Mouse (Mus musculus) right cerebral cortex, postnatal 4 days (tissue): ENCODE measurements at regions not wholly inside any gene's neighbourhood (a gene's known extent, or its start where the extent isn't known, plus 50 kb on each side); places are given as distances from the start of the nearest gene placed in this dataset.

Experiments
- DNase-seq: peaks from one replicate; pipeline ENCODE4 v3.0.0-alpha.2; 2022

DNA sequence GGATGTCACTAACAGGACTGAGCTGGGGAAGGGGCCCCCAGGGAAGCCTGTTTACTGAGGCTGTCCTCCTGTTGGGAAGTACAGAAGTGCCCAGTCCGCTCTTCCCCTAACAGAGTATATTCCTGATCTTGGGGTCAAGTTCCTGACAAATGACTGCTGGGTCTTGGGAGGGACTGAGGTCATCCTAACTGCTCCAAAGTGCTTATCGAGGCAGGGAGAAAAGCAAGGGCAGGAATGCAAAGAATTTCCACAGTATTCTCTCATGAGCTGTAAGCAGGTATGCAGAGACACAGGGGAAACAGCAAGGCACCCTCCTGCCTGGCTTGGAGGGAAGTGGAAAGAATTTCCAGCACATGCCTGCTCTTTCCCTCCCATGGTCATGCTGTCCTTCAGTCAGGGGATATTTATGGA lies 107.9 kb downstream of the Oma1 start:
- no peak for DNase-seq

DNA sequence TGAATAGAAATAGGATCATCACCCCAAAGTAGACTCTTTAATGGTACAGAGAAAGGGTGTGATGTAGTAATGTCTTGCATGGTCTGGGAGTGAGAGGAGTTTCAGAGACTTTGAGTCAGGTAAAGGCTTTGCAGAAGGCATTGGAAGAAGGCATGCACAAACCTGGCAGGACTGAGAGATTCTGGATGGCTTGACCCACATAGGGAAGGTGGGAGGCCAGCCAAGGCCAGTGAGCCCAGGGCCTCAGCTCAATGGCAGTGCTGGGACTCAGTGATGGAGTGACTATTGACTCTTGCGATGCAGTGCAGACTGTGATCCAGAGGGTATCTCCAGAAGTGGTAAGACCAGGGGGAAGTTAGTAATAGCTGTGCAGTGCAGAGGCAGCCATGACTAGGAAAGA lies 127.8 kb downstream of the Oma1 start:
- DNase-seq = no peak

- DNase-seq = no peak
These were observed 128.3 kb downstream of the Oma1 start for GRCm38 (mm10) chr4:103441955-103442354.

- no peak for DNase-seq
These were observed 135.7 kb downstream of the Oma1 start for GRCm38 (mm10) chr4:103449276-103449675.

DNA sequence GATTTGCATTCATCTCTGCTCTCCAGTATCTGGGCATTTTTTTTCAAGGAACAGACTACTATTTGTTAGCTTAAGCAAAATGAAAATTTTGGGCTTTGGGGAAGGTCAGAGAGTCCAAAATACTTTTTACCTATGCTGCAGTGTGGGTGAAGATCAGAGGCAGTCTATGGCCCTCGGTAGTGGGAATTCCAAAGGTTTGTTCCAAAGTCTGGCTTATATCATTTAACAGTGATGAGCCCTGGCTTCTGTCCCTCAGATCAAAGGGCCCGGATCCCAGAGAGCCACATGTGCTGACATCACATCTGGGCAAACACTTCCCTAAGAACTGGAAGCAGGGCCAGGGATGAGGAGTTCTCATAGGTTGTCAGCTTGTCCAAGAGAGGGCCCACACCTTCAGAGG lies 136.5 kb downstream of the Oma1 start:
- DNase-seq = no peak

- DNase-seq = no peak
These were observed 141.8 kb downstream of the Oma1 start for GRCm38 (mm10) chr4:103455458-103455857.

- no peak for DNase-seq
These were observed 152.5 kb downstream of the Oma1 start for GRCm38 (mm10) chr4:103466019-103466589.

GRCm38 (mm10) chr4:103475596-103475995 lies 143.6 kb upstream of the Dab1 start:
- no peak for DNase-seq

DNA sequence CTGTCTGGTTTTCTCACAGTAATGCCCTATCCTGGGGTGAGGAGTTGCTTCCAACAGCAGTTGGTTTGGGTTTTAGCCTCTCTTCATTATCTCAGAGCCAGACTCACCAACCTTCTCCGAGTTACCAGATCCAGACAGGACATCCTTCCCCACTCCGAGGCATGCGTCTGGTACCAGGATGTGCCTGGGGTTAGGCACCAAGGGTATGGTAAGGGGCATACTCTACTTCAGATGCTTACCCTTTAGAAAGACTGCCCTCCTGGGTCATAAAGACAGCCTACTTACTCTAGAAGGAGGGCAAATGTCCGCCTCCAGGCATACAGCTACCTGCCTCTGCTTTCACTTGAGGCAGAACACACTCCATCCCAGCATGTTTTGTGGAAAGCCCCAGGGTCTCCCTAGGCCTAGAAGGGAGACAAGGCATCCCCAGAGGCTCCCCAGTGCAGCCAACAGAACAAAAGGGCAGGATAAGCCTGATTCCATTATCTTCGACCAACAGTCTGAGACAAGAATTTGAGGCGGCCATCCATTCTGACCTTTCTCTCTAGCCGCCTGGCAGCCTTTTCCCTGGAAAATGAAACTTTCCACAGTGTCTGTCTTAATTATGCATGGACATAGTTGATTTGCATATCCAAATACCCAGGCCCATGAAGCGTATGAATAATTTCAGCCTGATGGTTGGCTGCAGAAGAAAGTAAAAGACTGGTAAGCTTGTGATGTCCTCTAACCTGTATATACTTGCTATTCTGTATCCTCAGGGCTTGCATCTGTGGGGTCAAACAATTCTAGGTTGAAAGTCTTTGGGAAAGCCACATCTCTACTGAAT lies 132.8 kb upstream of the Dab1 start:
- DNase-seq = no peak

DNA sequence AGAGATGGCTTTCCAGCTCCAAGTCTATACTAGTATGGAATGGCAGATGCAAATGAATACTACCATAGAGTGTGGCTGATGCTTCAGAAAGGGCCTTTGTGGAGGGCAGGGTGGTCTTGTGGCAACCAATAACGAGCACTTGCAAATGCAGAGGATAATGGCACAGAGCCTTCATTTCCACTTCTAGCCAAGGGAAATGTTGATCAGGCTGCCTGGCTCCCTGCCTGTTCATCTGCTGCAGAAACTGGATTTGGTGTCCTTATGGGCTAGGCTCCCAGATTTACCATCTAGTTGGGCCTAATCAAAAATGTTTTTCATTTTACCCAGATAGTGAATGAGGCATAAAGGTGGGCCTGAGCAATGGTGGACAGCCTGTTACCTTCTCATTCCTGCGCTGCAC lies 110.7 kb upstream of the Dab1 start:
- peak; percentile 49 for DNase-seq

DNA sequence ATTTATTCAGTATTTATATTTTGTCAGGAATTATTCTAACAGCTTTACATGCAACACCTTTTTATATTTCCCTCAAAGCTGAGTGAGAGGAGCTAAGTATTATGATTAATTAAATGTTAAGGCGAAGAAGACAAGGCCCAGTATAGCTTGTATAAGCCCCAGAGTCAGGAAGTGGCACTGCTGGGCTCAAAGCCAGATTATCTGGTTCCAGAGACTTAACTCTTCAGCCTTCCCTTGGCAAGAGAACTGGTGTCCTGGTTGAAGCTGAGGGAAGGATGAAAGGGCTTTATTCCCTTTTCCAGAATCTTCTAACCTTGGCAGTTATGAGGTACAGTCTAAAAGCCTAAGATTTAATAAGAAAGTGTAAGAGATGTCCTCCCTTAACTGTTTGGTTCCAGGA lies 106.3 kb upstream of the Dab1 start:
- no peak for DNase-seq

GRCm38 (mm10) chr4:103521870-103522609 lies 97.1 kb upstream of the Dab1 start:
- no peak for DNase-seq

DNA sequence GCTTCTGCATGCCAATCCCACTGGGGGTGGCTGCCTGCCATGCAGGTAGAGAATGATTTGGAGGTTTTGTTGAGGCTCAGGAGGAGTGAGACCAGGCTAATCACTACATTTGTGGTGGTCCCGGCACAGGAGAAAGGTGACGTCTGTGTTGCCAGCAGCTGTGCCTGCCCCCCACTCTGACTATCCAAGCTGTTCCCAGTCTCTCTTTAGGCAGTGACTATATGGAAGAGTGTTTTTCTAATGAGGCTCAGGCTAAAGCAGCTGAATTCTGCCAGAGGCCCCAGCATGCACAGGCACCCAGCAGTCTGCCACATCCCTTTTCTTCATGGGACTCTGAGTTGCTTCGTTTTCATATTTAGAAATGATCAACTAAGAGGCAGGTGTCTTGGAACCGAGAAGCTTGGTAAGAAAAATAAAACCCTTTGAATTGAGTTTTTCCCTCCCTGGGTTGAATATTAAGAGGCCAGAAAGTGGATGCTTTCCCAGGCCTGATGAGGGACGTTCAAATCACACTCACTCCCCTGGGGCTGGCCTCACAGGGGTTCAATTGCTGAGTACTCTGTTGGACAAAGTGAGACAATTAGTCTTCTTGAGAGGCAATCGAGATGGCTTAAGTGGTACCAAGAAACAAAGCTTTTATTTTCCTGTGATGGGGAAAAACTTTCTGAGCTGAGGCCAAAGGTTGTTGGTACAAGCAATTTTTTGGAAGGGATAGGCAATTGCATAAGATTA lies 82.5 kb upstream of the Dab1 start:
- DNase-seq = no peak

- no peak for DNase-seq
These were observed 78.2 kb upstream of the Dab1 start for GRCm38 (mm10) chr4:103540960-103541359.

DNA sequence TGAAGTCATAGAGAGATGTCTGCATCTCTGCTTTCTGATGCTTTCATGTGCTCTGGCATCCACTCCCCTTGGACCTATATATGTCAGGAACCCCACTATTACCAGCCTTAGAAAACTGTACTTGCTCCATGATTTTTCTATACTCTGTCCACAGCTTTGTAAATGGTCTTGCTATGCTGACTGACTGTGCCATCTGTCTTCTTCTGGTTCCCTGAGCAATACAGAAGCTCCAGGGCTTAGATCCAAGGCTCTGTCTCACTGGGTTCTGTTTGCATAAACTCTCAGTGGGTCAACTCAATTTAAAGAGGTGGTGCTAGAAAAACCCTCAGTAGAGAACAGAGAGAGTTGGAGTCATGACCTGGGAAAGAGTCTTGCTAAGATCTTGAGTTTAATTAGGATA lies 71.9 kb upstream of the Dab1 start:
- DNase-seq = no peak

DNA sequence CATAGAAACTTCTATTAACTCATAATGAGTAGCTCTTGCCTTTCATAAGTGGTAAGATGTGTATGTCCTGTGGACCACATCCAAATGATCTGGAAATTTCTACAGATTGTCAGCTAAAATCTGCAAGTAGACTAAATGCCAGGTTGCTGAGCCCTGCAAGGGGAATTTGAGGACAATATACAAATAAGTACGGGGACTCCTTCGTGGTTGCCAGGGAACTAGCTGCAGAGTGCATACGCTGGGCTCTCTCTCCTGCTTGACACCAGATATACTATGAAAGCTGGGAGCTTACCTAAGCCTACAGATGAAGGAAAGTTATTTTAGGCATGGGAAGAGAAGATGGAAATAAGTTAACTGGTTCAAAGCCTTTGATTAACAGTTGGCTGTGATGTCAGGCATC lies 66.7 kb upstream of the Dab1 start:
- DNase-seq = no peak

- DNase-seq = no peak
These were observed 66.0 kb upstream of the Dab1 start for GRCm38 (mm10) chr4:103553188-103553587.

- DNase-seq = no peak
These were observed 64.6 kb upstream of the Dab1 start for GRCm38 (mm10) chr4:103554597-103554996.
